Mouse (Mus musculus) stomach, embryonic 16.5 days (tissue): ENCODE results near the gene 2410004B18Rik. TPM values are rescaled to one million over a fixed set of nuclear protein-coding genes. Genes with fewer than 3 reads are reported as not detected.

Source experiments
- ATAC-seq: fragments of 200-750 bp; cut with Nextera tagmentation; 2 replicates; pipeline ENCODE4 v1.8.0; 2017; ENCODE audit warnings: moderate number of reproducible peaks, moderate TSS enrichment; ENCODE audit not compliant: insufficient read depth, low FRiP score
- H3K27ac ChIP-seq: fragments of 300-500 bp; sonication (generic); 2 replicates; pipeline ENCODE4 v1.5.1; 2014; ENCODE audit warnings: low read length
- H3K27me3 ChIP-seq: fragments of 300-500 bp; sonication (generic); 2 replicates; pipeline ENCODE4 v1.6.1; 2014; ENCODE audit warnings: low read length, control low read depth, mixed read lengths; ENCODE audit not compliant: control insufficient read depth, insufficient read depth
- H3K36me3 ChIP-seq: fragments of 300-500 bp; sonication (generic); 2 replicates; pipeline ENCODE4 v1.6.1; 2014; ENCODE audit warnings: low read length; ENCODE audit not compliant: control insufficient read depth, insufficient read depth
- H3K4me1 ChIP-seq: fragments of 300-500 bp; sonication (generic); 2 replicates; pipeline ENCODE4 v1.6.1; 2014; ENCODE audit warnings: low read length, control low read depth, mixed read lengths; ENCODE audit not compliant: control insufficient read depth, insufficient read depth
- H3K4me2 ChIP-seq: fragments of 300-500 bp; sonication (generic); 2 replicates; pipeline ENCODE4 v1.6.1; 2014; ENCODE audit warnings: low read depth, low read length, mixed read lengths
- H3K4me3 ChIP-seq: fragments of 300-500 bp; sonication (generic); replicated peaks from 2 replicates; pipeline ENCODE4 v1.5.1; 2014; ENCODE audit warnings: mild to moderate bottlenecking, low read length
- H3K9ac ChIP-seq: fragments of 300-500 bp; sonication (generic); 2 replicates; pipeline ENCODE4 v1.6.1; 2014; ENCODE audit warnings: low read length
- H3K9me3 ChIP-seq: fragments of 300-500 bp; sonication (generic); replicated peaks from 2 replicates; pipeline ENCODE4 v1.6.1; 2016; ENCODE audit warnings: low read length, control low read depth; ENCODE audit not compliant: control insufficient read depth
- WGBS: fragments of 180-500 bp; shearing (Covaris S2); extraction: QIAGEN DNeasy Blood & Tissue Kit; methylation state at CpG from one replicate; pipeline ENCODE4 v1.1.7; 2014; 5-methylcytosine and 5-hydroxymethylcytosine counted together
- polyA plus RNA-seq: library from polyadenylated mRNA; unstranded; fragments of >200 nt; fragmentation: Nextera tagmentation; extraction: Ambion mirVana; gene quantifications from 2 replicates; pipeline ENCODE4 v1.2.1, GENCODE M21; 2015

2410004B18Rik gene
- polyA plus RNA-seq, 1 experiment from 2014 or later = 41.2 TPM

GRCm38 (mm10) chr3:145944348-145944747 is 6.5 kb downstream of the 2410004B18Rik start:
- WGBS = 76% methylated on average over 7 of the region's 7 CpGs
- no peak for ATAC-seq
- no peak overlapping the region for H3K4me3 ChIP-seq
- H3K27me3 ChIP-seq = no peaks in the 10 kb centered on the region
- H3K9ac ChIP-seq = no peak overlapping the region
- peaks cover 7% of the 10 kb centered on the region for H3K4me1 ChIP-seq
- no peak overlapping the region for H3K27ac ChIP-seq
- H3K9me3 ChIP-seq = no peaks in the 10 kb centered on the region
- H3K36me3 ChIP-seq = peaks cover 12% of the 10 kb centered on the region
- H3K4me2 ChIP-seq = no peak overlapping the region

GRCm38 (mm10) chr3:145945904-145946303 is 8.1 kb downstream of the 2410004B18Rik start:
- H3K4me1 ChIP-seq = no peaks in the 10 kb centered on the region
- H3K9me3 ChIP-seq = no peaks in the 10 kb centered on the region
- no peak overlapping the region for H3K27ac ChIP-seq
- H3K27me3 ChIP-seq = no peaks in the 10 kb centered on the region
- 80% methylated on average over 3 of the region's 3 CpGs for WGBS
- H3K36me3 ChIP-seq = peaks cover 12% of the 10 kb centered on the region
- no peak overlapping the region for H3K4me3 ChIP-seq
- no peak overlapping the region for H3K9ac ChIP-seq
- ATAC-seq = peak; percentile 33; the same call in 1 of the 2 replicates
- no peak overlapping the region for H3K4me2 ChIP-seq

GRCm38 (mm10) chr3:145946654-145947053 is 8.8 kb downstream of the 2410004B18Rik start:
- Histone ChIP-seq H3K4me2 (no peak overlapping the region), H3K4me1 (no peaks in the 10 kb centered on the region), H3K9ac (no peak overlapping the region), H3K9me3 (no peaks in the 10 kb centered on the region), H3K4me3 (no peak overlapping the region), H3K36me3 (peaks cover 12% of the 10 kb centered on the region), H3K27ac (no peak overlapping the region), H3K27me3 (no peaks in the 10 kb centered on the region)
- no peak for ATAC-seq
- WGBS = 55% methylated on average over 2 of the region's 2 CpGs

GRCm38 (mm10) chr3:145947539-145948204 is 9.9 kb downstream of the 2410004B18Rik start:
- peaks cover 12% of the 10 kb centered on the region for H3K36me3 ChIP-seq
- H3K9ac ChIP-seq = no peak overlapping the region
- no peaks in the 10 kb centered on the region for H3K9me3 ChIP-seq
- H3K27ac ChIP-seq = no peak overlapping the region
- H3K4me1 ChIP-seq = no peaks in the 10 kb centered on the region
- H3K4me2 ChIP-seq = no peak overlapping the region
- ATAC-seq = no peak
- H3K4me3 ChIP-seq = no peak overlapping the region
- no peaks in the 10 kb centered on the region for H3K27me3 ChIP-seq
- WGBS = 34% methylated on average over 6 of the region's 6 CpGs

GRCm38 (mm10) chr3:145950034-145950814 is 12.4 kb downstream of the 2410004B18Rik start:
- ATAC-seq = peak; percentile 72; the same call in 1 of the 2 replicates
- Histone ChIP-seq H3K36me3 (no peaks in the 10 kb centered on the region), H3K27ac (no peak overlapping the region), H3K27me3 (no peaks in the 10 kb centered on the region), H3K4me3 (0 out of 2 replicates have a peak overlapping the region, but pooled peaks have one; percentile 16), H3K9me3 (no peaks in the 10 kb centered on the region), H3K4me2 (peak overlapping the region; percentile 43), H3K9ac (peak overlapping the region; percentile 36), H3K4me1 (no peaks in the 10 kb centered on the region)
- 7% methylated on average over 15 of the region's 15 CpGs for WGBS

- 35% methylated on average over 5 of the region's 5 CpGs for WGBS
- no peak for ATAC-seq
- Histone ChIP-seq H3K9ac (no peak overlapping the region), H3K27me3 (no peaks in the 10 kb centered on the region), H3K4me3 (0 out of 2 replicates have a peak overlapping the region, but pooled peaks have one; percentile 16), H3K27ac (no peak overlapping the region), H3K4me1 (no peaks in the 10 kb centered on the region), H3K9me3 (no peaks in the 10 kb centered on the region), H3K36me3 (no peaks in the 10 kb centered on the region), H3K4me2 (peak overlapping the region; percentile 43; the same call in 1 of the 2 replicates)
These were observed 13.0 kb downstream of the 2410004B18Rik start for GRCm38 (mm10) chr3:145950815-145951130.

GRCm38 (mm10) chr3:145951287-145952165 is 13.7 kb downstream of the 2410004B18Rik start:
- no peaks in the 10 kb centered on the region for H3K36me3 ChIP-seq
- H3K27me3 ChIP-seq = no peaks in the 10 kb centered on the region
- WGBS = 71% methylated on average over 17 of the region's 17 CpGs
- no peak for ATAC-seq
- no peaks in the 10 kb centered on the region for H3K4me1 ChIP-seq
- H3K27ac ChIP-seq = no peak overlapping the region
- H3K9me3 ChIP-seq = no peaks in the 10 kb centered on the region
- no peak overlapping the region for H3K4me2 ChIP-seq
- no peak overlapping the region for H3K9ac ChIP-seq
- H3K4me3 ChIP-seq = no peak overlapping the region

GRCm38 (mm10) chr3:145952945-145953344 is 15.1 kb downstream of the 2410004B18Rik start:
- Histone ChIP-seq H3K27me3 (no peaks in the 10 kb centered on the region), H3K9ac (no peak overlapping the region), H3K4me3 (no peak overlapping the region), H3K9me3 (no peaks in the 10 kb centered on the region), H3K4me2 (no peak overlapping the region), H3K36me3 (no peaks in the 10 kb centered on the region), H3K4me1 (no peaks in the 10 kb centered on the region), H3K27ac (no peak overlapping the region)
- WGBS = 53% methylated on average over 7 of the region's 7 CpGs
- ATAC-seq = no peak
